Mouse (Mus musculus) left cerebral cortex, postnatal 25 days (tissue): ENCODE measurements around the gene Pde4d. TPM values are rescaled to one million over a fixed set of nuclear protein-coding genes. Genes with fewer than 3 reads are reported as not detected.

Source experiments
- DNase-seq, 2 experiments: peaks; one replicate each; pipeline ENCODE4 v3.0.0; 2022; ENCODE audit warnings: low spot score in 2 of 2, mixed read lengths in 1 of 2
- intact Hi-C: fragments of 180-260 bp; cut with DNase I; formaldehyde crosslinking; loops from one replicate; pipeline ENCODE4 v1.15.1; 2025
- total RNA-seq, 2 experiments: library from RNA; stranded (reverse); gene quantifications; 2 replicates each; pipeline ENCODE4 v1.2.3; 2021

The Pde4d gene
- total RNA-seq, 2 experiments from 2014 or later = 108 to 116 TPM

GRCm38 (mm10) chr13:109609805-109610187, 1160.0 kb downstream of the Pde4d start:
- DNase-seq = peak; percentile 66 to 70

GRCm38 (mm10) chr13:109610772-109611171, 1161.0 kb downstream of the Pde4d start:
- intact Hi-C loops = loop anchor here (2.0 kb wide), 1 partner anchor 382 kb away; no protein-coding TSS in a partner anchor
- no peak for DNase-seq

More at GRCm38 (mm10) chr13:109609805-109610187, 1160.0 kb downstream of the Pde4d start:
- intact Hi-C loops = loop anchor here (2.0 to 5.0 kb wide), 5 partner anchors 52 to 381 kb away; no protein-coding TSS in a partner anchor

DNA sequence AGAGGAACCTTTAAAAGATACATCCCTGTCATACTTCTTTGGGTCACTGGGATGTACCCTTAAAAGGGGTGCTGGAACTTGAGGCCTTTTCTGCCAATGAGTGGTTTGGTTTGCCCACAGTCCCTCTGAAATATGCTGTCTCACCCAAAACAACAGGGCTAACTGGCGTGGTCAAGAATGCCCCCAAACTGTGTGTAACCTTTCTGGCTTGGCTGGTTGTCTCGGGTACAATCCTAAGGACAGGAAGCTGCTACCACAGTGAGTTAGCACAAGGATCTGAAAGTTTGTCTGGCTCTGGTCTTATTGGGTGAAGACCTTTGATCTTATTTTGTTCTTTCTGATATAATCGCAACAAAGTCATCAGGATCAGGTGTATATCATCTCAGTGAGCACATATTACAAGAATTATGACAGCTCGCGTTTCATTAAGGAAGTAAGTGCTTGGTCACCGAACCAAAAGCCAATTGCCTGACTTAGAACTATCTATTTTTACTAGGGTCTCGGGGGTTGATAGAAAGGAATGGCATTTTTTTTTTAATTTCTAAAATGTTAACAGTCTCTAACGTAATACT, 1165.6 kb downstream of the Pde4d start:
- intact Hi-C loops = loop anchor here (5.0 kb wide), 1 partner anchor 142 kb away; no protein-coding TSS in a partner anchor

DNA sequence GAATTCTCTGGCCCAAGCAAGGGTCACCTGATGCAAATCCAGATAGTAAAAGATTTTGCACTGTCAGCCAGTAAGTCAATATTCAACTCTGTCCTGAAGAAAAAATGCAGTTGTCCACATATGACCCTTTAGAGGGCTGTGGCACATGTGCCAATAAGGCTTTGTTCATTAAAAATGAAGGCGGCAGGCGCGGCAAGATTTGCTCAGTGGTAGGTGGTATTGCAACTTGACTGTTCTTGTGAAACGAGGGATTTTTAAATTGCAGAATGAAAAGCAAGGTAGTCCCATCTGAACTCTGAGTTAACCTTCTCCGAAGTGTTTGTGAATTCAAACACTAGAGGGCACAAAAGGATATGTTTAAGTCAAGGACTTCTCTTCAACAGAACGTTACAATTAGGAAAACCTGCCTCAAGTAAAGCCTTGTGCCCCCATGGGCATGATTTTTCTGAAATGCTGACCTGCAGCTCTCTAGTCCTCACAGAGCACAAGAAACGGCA, 1166.1 kb downstream of the Pde4d start:
- intact Hi-C loops = loop anchor here (1.0 to 5.0 kb wide), 2 partner anchors 120 to 141 kb away; no protein-coding TSS in a partner anchor
- DNase-seq = peak; percentile 24 to 51

More for the DNA sequence above, 1165.6 kb downstream of the Pde4d start:
- no peak for DNase-seq

DNA sequence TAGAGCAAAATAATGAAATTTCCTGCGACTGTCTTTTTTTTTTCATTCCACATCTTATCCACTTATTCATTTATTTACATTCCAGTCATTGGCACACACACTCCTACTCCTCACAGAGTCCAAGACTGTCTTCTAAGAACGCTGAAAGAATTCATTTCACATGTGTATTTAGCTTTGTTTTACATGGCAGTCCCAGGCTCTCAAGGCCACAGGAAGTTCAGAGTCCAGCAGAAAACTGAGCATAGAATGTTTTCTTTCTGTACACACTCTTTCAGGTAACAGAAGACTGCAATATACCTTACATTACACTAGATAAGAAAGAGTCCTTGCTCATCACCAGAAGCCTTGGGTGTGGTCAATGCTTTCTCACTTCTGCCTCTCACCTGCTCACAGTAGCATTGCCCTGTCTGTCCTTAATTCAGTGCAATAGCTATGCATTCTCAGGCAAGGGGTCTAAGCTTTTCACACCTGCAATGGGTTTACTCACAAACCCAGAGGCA, 1169.5 kb downstream of the Pde4d start:
- no peak for DNase-seq
- intact Hi-C loops = loop anchor here (5.0 kb wide), 1 partner anchor 138 kb away; no protein-coding TSS in a partner anchor

- intact Hi-C loops = loop anchor here (5.0 to 10.0 kb wide), 2 partner anchors 65 to 283 kb away; no protein-coding TSS in a partner anchor
- DNase-seq = no peak
Measured at GRCm38 (mm10) chr13:109622207-109622606, 1172.5 kb downstream of the Pde4d start.

- intact Hi-C loops = loop anchor here (5.0 to 10.0 kb wide), 2 partner anchors 64 to 282 kb away; no protein-coding TSS in a partner anchor
- DNase-seq = no peak
Measured at GRCm38 (mm10) chr13:109623201-109623600, 1173.5 kb downstream of the Pde4d start.

DNA sequence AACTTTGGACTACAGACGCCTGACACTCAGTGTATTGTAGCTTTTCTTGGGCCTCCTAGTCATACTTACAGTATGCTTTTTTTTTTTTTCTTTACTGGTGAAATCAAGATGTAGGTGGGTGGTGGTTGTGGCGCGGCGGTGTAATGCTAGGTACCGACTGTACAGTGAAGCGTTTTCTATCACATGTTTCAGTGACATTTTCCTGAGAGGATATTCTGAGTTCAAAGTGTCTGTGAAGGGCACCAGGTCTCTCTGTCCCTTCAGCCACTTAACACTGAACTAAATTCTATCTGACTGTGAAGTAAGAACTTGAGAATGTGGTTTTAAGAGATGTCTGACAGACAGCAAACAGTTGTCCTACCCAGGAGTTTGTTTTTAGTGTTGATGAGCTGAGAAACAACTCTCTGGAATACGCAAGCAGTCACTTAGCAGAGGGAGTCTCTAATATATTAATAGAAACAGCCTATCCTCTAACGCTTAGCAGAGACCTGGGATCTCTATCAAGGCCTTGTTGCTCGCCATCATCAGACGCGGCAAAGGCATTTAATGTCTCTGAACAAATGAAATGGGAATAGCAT, 1175.1 kb downstream of the Pde4d start:
- intact Hi-C loops = loop anchor here (2.0 to 10.0 kb wide), 3 partner anchors 46 to 280 kb away; no protein-coding TSS in a partner anchor
- no peak for DNase-seq

GRCm38 (mm10) chr13:109625466-109626129, 1175.8 kb downstream of the Pde4d start:
- no peak for DNase-seq
- intact Hi-C loops = loop anchor here (2.0 to 10.0 kb wide), 2 partner anchors 45 to 279 kb away; no protein-coding TSS in a partner anchor

GRCm38 (mm10) chr13:109627265-109627664, 1177.5 kb downstream of the Pde4d start:
- intact Hi-C loops = loop anchor here (10.0 kb wide), 1 partner anchor 278 kb away; no protein-coding TSS in a partner anchor

GRCm38 (mm10) chr13:109628606-109629005, 1178.9 kb downstream of the Pde4d start:
- no peak for DNase-seq
- intact Hi-C loops = loop anchor here (10.0 kb wide), 1 partner anchor 276 kb away; no protein-coding TSS in a partner anchor

More at GRCm38 (mm10) chr13:109627265-109627664, 1177.5 kb downstream of the Pde4d start:
- DNase-seq = no peak

GRCm38 (mm10) chr13:109629216-109629615, 1179.5 kb downstream of the Pde4d start:
- intact Hi-C loops = loop anchor here (10.0 kb wide), 1 partner anchor 276 kb away; no protein-coding TSS in a partner anchor
- peak in 1 of 2 experiments; percentile 69 for DNase-seq

GRCm38 (mm10) chr13:109631399-109632026, 1181.8 kb downstream of the Pde4d start:
- intact Hi-C loops = no loop called here
- no peak for DNase-seq

DNA sequence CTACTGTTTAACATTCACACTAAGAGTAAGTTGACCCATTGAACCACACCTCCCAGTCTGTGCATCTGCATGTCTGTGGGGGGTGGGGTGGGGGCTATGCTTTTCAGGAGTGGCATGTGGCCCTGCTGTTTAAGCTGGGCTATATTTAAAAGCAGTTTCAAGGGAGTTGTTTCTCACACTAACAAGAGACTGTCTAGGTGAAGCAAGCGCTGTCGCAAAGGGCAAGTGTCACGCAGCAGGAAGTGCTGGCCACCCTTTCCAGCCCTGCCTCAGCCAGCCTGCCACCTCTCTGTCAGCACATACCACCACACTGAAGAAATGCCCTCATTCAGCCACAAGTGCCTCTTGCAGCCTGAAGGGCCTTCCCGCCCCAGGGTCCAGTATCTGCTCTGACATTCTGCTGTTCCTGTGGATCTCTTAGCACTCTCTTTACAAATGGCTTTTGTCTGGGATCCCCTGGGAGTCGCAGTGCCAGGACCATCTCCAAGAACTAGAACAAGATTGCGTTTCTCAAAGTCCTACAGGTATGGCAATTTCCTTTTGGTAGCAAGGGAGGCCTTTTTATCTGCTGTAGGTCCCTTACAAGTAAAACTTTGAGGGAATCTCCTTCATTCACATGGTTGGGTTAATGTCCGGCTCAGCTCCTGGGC, 1182.8 kb downstream of the Pde4d start:
- DNase-seq = no peak

DNA sequence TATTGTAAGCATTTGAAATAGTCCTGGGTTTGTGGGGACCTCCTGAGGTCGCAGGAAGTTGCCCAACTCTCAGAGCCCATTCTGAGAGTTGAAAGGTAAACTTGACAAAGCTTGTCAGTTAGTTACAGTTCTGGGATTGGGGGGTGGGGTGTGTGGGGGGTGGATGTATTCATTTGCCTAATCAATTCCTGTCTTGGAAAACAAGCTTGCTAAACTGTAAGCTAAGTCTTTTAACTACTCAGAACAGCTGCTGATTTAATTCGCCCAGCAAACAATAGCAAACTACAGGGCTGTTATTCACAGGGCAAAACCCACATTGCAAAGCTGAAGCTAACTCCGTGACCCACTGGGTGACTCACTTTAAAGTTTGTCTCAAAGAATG, 1183.3 kb downstream of the Pde4d start:
- no peak for DNase-seq
- intact Hi-C loops = no loop called here

More for the DNA sequence above, 1182.8 kb downstream of the Pde4d start:
- intact Hi-C loops = no loop called here

DNA sequence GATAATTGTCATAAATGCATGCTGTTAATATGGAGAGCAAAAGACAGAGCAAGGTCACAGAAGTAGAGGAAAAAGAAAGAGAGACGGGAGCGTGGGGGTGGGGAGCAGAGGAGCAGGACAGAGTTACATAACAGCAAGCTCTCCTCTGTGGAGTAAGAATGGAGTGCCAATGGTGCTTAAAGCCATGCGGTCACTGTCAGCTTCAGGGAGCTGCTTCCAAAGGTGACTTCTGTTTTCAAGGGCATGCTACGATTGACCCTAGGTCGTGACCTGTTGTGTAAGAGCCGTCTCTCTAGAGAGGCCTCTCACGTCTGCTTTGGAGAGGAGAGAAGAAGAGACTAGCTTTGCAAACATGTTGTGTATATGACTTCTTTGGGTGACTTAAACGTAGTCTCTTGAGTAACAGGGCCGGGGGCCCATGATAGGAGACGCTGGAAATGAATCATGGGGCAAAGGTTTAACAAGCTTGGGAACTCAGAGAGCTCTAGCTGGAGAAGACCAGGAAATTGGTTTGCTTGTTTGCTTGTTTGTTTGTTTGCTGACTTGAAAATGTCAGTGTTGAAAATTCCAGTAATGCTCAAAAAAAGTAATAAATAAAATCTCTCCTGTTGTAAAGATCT, 1186.3 kb downstream of the Pde4d start:
- intact Hi-C loops = loop anchor here (5.0 kb wide), 1 partner anchor 51 kb away; no protein-coding TSS in a partner anchor
- no peak for DNase-seq

DNA sequence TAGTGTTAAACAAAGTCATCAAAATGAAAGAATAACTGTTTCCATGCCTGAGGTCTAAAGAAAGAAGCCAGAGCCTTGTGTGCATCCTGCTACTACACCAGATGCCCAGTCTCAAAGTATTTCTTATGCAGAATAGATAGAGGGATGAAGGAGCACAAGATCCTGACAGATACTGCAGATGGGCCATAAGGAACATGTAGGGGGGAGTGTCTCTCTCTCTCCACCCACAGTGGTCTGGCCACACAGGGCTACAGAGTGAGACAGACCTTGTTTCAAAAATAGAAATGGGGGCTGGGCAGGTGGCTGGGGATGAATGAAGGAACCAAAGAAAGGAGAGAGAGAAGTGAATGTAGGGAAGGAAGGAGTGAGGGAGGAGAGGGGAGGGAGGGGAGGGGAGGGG, 1188.5 kb downstream of the Pde4d start:
- peak in 1 of 2 experiments; percentile 37 for DNase-seq
- intact Hi-C loops = loop anchor here (5.0 kb wide), 1 partner anchor 49 kb away; no protein-coding TSS in a partner anchor

- intact Hi-C loops = loop anchor here (5.0 kb wide), 1 partner anchor 48 kb away; no protein-coding TSS in a partner anchor
- DNase-seq = no peak
Measured at GRCm38 (mm10) chr13:109639286-109639685, 1189.5 kb downstream of the Pde4d start.
